Mouse (Mus musculus) natural killer cell, adult 2 months (primary cell): ENCODE measurements at regions not wholly inside any gene's neighbourhood (a gene's known extent, or its start where the extent isn't known, plus 50 kb on each side); places are given as distances from the start of the nearest gene placed in this dataset.
"Not testable (repeated sequence)": the region's sequence is repeated elsewhere in the genome, so short reads cannot be mapped to it uniquely, and the experiment has no call there.

Experiments used
- DNase-seq, 2 experiments: peaks; one replicate each; pipeline ENCODE4 v3.0.0; 2022; ENCODE audit warnings: low spot score in 2 of 2

DNA sequence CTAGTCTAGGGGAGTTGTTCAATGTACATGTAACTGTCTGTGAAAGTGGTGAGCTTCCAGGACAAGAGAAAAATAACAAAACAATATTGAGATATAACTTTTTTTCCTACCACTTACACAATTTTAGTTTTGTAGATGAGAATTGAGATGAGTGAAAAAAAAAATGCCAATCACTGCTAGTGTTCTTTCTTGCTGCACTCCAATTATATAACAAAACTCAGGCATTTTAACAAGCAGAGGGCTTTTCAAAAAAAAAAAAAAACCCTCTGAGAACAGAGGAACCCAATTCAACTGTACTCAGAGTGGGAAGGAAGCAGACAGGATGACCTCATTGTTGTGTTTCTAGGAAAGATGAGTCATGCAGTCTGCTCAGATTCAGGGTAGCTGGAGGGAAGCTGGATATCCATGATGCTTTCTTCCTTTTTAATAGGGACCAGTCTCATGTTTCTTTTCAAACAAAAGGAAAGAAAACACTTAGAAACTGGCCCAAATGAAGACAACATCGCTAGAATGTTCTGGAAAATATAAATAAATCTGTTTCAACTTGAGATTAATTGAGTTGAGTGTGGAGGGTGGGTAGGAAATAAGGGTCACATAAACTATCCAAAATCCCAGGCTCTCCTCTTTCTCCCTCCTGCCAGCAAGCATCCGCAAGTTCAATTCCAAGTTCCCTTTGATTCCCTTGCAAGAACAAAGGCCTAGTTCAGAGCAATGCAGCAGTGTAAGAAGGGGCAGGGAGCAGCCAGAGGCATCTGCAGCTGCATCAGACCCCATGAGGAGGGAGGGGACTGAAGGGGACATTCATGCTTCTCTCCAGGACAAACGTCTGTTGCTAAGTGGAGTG, 250.6 kb downstream of the Trib2 start:
- DNase-seq: no peak

DNA sequence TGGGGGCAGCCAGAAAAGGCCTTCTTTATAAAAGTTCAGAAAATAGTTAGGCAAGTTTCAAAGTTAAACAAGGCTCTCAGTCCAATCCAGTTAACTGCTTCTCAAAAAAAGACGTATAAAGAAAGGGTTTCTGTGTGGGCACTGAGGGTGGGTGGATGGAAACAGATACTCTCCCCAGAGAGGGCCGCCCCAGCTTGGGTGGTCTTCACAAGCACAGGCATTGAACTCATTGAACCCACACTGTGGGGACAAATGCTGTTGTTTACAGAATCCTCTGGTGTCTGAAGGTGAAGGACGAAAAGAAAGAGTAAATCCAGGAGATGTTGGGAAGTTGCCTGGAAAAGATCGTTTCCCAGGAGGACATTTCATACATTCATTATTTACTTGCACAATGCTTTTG, 253.9 kb downstream of the Trib2 start:
- no peak for DNase-seq

DNA sequence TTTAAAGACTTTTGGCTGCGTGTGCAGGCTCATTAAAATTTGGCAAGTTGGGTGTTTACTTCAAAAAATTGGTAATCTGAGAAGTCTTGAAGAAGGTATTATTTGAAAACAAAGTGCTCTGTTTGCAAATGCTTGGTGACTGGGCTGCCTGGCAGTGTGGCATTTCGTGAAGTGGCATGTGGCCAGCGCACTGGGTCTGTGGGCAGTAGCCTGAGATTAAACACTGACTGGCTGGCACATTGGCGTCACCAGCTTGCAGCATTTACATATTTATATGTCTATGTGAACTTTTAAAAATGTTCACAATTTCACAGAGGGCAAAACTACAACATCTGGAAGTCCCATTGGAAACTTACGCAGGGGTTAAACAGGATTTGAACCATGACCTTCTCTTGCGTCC, 261.3 kb downstream of the Trib2 start:
- no peak for DNase-seq

DNA sequence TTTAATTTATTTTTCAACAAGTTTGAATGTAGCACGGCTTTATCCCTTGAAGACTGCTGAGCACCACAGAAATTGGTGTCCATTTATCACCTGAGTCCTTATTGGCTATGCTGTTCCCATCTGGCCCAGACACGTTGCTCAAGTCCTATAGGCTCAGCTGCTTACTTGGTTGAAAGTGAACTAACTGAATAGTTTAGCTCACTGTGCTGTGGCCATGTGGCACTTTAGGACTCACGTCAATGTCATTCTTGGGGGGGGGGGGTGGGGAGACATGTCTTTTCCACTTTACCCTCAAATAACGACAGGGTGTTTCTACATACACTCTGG, 263.1 kb downstream of the Trib2 start:
- no peak for DNase-seq

DNA sequence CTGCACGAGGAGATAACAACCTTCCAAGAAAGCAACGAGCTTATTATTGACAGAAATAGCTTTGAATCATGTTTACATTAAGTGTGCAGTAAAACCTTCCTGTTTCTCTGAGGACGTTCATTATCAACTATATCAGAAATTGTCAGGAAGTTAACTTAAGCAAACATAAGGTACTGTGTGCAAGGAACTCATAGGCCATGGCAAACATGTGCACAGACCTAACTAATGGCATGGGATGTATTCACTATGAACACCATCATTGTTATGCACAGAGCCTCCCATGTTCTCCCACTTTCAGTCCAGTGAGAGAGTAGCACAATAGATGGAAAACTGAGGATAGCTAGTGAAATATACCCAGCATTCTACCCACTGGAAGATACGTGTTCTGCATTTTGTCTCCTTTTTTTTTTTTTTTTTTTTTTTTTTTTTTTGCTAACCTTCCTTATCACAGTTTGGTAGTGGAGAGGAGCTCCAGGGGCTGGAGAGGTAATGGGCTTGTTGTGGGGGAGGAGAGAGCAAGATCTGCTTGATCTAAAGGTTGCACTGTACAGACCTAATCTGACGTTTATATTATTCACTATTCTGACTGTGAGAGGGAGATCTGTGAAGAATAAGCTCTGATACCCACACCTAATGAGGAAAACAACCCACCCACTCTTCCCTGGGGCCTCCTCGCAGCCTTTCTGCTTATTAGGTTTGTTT, 263.6 kb downstream of the Trib2 start:
- DNase-seq: no peak

DNA sequence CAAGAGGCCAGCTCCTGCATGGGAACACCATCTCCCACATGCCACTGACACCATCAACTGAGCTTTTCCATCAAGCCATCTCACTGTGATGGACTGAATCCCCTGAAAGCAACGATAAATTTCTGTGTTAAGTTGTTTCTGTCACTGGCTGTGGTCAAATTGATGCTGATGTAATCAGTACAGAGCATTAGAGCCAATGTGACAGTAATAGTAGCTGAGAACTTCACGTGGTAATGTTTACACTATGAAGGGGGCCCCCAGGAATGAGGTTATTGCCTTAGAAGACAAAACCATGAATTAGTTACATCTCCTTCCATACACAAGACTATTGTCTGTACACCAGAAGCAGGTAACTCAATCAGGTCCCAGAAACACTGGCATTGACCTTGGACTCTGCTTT, 264.5 kb downstream of the Trib2 start:
- no peak for DNase-seq

DNA sequence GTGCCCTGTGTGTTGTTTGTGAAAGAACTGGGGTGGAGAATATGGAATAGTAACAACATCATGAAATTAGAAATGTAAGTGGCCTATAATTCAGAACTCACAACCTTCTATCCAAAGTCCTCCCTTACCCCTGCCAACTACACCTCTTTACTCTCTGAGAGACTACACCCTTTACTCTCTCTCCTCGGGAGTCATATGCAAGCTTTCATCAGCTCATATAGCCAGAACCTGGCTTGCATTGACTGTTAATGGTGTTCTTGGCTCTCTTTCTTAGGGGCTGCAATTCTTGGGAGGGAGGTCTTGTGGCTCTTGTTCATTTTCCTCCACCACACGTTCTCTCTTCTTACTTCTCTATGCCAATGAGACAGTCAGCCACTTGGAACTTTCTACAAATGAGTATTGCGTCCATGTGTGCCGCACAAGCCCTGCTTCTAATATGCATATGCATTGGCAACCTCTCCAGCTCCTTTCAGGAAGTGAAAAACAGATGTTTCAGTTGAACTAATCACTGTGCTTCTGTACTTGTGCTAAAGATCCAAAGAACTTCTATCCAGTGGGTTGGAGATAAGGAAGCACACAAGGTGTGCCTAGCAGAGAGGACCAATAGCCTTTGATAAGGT, 265.3 kb downstream of the Trib2 start:
- DNase-seq: no peak

DNA sequence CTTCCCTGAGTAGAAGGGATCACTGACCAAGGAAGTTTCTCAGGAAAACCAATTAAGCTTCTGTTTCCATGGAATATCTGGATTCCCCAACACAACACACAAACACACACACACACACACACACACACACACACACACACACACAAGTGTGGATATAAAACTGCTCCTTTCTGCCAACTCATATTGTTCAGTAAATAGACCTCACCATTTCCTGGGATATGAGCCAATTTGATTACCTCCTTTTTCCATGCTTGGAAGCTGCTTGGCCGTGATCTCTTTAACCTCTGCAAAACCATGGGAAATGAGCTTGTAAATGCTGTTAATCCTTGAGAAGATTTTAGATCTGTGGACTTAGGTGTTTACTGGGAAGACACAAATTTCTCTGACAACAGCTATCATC, 272.4 kb downstream of the Trib2 start:
- no peak for DNase-seq

DNA sequence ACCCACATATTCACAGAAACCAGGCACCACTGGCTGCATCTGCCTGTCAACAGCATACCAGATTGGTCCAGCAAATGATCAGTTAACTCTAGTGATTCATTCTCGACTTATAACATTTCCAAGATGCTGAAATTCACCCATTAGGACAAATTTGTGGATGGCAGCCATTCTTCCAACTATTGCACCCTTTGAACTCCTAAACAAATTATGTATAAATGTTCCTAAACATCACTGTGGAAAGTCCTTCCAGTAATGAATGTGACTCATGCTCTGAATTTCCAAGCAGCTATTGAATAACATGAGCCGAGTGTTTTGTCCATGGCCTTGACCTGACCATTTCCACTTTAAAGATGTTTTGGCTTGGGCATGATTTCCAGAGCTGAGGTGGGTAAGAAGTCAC, 274.2 kb downstream of the Trib2 start:
- no peak for DNase-seq

DNA sequence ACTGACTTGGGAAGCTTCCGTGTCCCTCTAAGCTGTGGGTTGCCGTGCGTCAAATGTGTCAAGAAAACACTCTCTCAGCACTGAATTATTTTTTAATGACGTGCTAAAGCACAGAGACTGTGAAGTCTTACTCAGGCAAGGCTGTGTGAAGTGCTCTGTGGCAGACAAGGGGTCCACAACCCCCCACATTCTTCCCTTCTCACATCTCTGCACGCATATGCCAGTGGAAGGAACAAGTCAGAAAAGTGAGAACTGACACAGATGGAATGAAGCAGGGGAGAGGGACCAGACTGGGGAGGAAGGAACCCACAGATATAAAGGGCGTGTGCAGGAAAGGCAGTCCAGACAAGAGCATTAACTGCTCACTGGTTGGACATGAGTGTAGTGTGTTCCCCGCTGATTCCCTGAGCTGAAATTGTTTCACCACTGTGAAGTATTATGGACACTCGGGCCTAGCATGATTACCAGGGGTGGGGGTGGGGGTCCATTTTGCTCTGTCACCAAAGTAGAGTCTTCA, 279.8 kb downstream of the Trib2 start:
- no peak for DNase-seq

DNA sequence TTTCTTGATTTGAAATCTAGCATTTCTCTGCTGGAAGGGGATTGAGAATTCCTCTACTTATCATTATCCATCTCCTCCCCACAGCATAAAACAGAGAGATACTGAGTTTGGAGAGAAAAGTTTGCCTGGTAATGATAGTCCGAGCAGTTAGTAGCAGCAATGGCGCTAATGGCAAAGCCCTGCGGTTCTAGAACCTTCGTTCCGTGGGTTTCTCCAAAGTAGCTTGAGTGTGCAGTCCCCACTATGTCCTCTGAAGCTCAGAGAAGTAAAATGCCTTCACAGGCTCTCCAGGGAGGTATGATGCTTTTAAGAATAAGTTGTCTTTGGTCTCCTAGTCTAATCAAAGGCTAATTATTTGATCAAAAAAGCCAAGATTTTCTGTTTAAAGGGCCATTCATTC, 280.5 kb downstream of the Trib2 start:
- DNase-seq: no peak

DNA sequence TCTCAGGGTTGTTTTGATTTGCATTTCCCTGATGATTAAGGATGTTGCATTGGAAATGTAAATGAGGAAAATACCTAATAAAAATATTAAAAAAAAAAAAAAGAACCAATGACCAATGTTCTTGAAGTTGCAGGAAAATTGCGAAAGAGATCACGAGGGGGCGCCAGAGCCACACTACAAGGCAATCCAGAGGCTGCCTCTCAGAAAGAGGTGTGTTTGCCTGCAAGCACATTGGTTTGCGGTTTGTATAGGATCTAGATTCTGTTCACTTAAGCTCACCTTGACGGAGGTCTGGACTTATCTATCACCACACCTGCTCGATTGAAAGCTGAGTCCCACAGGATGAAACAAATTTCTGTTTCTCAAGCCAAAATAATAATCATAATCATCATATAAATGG, 280.9 kb downstream of the Trib2 start:
- peak; percentile 10 to 72 for DNase-seq

DNA sequence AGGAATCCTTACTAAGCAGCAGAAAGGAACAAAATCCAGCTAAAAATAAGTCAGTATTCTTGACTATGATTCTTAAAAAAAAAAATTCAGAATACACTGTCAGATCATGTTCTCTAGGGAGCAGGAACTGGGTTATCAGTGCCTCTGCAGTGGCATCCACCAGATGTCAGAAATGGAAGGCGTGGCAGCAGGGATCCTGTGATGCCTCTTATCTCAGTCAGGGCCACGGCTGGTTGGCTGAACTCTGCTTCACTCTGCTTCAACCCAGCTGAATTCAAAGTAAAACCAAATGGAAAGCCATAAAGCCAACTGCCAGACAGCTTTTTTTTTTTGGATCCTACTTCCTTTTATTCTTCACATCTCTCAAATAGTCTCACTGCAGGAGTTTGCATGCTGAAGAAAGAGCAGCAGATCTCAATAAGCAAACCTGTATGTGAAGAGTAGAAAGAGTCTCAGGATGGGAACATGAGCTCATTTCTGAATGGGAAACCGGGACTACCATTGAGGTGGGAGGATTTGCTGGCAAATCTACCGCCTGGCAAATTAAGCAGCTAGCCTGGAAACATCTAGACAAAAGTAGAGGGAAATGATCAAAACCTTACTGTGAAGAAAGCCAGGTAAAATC, 295.8 kb downstream of the Trib2 start:
- no peak for DNase-seq

DNA sequence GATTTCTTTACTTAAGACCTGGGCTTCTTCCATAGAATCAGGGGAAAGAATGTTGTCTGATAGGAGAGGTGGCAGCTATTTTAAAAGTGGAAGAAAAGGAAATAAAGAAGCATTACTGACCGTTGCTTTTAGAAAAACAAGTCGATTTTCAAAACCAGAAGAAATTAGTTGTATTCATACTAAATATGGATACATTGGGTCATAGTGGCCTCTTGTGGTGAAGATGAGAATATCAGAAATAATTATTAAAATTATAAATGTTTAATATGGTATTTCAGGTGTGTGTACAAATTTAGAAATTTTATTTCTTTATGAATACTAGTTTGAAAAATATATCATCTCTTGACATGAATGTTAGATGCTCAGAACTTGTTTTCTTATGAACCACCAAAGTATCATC, 304.7 kb downstream of the Trib2 start:
- no peak for DNase-seq

DNA sequence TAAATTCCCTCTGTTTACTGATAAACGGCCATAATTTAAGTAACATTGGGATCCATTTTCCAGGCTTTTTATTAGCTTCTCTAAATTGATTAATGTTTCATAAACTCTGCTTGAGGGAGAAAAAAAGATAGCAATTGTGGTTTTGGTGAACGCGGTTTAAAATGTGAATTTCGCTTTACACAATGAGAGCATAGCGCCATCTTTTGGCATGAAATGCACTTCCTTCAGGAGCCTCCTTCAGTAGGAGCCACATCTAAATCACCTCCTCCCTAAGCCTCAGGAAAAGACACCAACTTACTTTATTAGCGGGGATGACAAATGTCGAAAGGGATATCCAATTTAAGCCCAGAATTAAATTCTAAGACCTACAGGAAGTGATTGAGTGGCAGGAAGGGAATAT, 309.1 kb downstream of the Trib2 start:
- no peak for DNase-seq

DNA sequence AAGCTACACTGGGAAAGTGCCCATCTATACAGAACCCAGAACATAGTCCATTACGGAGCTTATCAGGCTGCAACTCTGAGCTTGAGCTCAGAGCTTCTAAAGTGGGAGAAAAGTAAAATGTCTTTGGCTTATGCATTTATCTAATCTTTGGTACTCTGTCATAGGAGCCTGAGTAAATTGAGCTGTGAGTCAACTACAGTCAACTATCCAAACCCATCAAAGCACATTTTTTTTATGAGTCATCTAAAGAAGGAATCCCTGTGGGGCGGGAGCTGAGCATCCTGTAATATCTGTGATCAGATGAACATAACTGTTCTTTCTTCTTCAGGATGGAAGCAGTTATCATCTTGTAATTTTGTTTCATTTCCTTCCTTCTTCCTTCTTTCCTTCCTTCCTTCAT, 323.1 kb downstream of the Trib2 start:
- DNase-seq: no peak

DNA sequence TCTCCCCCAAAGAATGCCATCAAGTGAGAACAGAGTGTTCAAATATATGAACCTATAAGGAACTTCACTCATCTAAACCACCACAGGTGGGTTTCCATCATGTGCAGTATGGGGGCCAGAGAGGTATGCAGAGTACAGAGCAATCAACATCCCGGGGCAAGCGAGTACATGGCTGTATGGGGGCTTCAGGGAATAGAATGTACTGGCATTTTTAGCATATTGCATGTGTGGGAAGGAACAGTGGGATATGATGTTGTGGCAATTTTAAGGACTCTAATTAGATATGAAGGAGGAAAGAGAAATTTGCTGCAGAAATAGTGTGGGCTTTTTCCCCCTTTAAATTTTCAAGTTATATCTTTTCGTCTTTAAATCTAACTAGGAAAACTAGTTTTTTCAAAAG, 344.0 kb downstream of the Trib2 start:
- no peak for DNase-seq

DNA sequence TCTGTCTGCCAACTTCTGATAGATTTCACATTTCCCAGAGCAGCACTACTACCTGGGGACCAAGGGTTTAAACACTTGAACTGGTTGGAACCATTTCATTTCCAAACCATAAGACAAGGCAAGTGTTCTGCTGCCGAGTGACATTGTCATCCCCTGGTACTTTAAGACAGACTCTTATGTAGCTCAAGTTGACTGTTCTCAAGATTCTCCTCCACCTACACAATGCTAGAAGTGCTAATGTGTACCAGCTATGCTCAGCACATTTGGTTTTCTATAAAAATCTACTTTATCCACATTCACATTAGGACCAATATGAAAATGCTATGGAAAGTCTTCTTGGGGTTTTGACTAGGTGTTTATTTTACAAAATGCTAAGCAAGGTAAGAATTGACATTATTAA, 357.3 kb downstream of the Trib2 start:
- no peak for DNase-seq

DNA sequence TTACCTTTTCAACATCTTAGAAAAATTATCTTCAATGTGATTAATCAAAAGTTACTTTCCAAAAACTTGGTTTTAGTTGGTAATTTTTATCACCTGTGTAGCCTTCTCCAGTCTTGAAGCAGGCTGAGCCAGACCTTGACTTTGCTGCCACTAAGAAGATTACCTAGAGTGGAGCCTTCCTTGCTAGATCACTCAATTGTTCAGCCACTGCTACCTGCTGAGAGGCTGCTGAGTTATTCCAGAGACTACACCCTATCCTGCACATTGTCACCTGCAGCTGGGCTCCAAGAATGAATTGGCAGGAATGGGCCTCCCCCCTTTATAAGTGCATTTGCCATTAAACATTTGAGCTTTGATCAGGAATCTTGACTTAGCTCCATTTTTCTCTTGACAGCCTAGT, 360.4 kb downstream of the Trib2 start:
- DNase-seq: not testable (repeated sequence)

DNA sequence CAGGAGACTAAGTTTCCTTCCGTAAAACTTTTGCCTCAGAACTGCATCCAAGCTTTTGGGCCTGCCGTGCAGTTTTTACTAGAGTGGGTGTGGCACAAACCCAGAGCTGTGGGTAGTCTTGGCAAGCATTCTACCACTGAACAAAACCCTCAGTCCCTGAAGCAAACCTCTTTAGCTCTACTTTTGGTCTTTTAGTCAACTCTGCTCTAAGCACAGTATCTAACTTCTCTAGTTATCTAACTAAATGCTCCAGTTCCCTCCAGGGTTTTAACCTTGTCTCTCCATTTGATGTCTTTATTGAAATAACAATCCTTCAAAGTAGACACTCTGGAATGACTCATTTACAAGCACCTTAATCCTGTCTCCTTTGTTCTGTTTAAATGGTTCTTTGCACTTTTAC, 361.0 kb downstream of the Trib2 start:
- DNase-seq: no peak

DNA sequence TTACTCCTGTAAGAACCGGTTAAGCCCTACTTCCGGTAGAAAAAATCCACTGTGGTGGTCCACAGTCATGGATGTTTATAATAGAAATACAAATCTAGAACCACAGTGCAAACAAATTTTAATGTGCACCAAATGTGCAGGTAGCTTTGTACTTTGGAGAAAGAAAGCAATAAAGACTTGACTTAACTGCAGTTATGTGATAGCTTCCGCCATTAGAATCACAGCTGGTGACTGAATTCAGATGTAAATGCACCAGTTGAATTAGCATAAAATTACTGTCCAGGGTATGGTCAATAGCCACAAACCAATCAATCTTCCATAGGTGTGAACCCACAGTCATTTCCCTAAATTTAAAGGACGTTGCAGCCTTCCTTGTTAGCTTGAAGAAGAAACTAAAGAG, 367.2 kb downstream of the Trib2 start:
- DNase-seq: no peak

DNA sequence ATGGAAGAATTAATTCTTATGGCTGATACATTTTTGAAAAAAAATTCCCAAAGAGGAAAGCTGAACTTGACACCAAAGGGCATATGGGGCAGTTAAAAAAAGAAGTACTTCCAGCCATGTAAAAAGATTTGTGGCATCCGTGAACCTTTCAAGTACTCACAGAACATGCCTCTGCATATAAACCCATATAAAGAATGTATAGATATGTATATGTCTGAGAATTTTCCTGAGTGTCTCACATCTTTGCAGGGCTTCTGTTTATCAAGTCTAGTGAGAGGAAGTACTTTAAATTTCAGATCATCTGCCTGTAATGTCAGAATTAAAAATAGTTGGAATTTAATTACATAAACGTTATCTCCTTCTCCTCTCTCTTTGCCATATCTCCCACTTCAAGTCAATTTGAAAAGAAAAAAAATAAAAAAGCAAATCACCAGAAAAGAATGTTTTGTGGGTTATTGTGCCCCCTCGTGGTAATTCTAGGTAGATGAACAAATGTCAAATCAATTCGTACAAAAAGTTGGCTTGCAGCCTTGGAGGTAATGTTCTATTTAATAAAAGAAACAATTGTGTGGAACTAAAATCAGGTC, 400.4 kb downstream of the Trib2 start:
- DNase-seq: no peak
